In the genomic region with DNA sequence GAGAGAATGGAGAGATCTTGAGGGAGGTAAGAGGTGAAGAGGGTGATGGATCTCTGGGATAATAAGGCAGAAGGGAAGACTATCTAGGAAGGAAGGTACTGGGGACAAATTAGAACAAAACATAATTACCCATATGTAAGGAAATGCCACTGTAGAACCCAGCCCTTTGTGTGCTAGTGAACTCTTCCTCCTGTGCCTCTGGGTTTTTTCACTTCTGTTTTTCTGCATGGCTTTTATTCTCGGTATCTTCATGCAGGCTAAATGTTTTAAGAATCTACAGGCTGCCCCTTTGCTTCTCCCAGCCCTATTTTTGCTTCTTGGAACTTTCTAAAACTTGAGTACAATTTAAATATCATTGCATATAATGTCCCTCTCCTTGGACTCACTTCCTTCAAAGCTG, we compare ENCODE assay signal across 27 mouse cellular contexts. TPM values are rescaled to one million over a fixed set of nuclear protein-coding genes. Genes with fewer than 3 reads are reported as not detected.
DNase-seq lines count a peak whose midpoint lies in the region; ATAC-seq and TF ChIP-seq lines count a peak whose summit lies in the region.
"Had no signal": no experiment of that assay in that cellular context is flagged by ENCODE, and none has a peak within 500 bp of the region (broad histone marks: within the 10 kb centered on the region; RNA-seq: fewer than 3 reads in every experiment).

No protein-coding gene starts in this region.

- H3K9me3 ChIP-seq in midbrain, embryonic 14.5 days (ENCODE audit: control insufficient read depth, low read length): no peaks in the 10 kb centered on the region
- H3K9me3 ChIP-seq: embryonic facial prominence, embryonic 10.5 days; embryonic facial prominence, embryonic 13.5 days; forebrain, embryonic 10.5 days; forebrain, embryonic 13.5 days; hindbrain, embryonic 10.5 days; hindbrain, embryonic 13.5 days; intestine, embryonic 15.5 days had no signal

- no peaks in the 10 kb centered on the region for H3K27me3 ChIP-seq in midbrain, embryonic 14.5 days (ENCODE audit: control insufficient read depth, insufficient read depth, low read length)
- H3K27me3 ChIP-seq: embryonic facial prominence, embryonic 13.5 days; forebrain, embryonic 13.5 days; hindbrain, embryonic 13.5 days; intestine, embryonic 15.5 days had no signal

- H3K4me3 ChIP-seq in embryonic fibroblast, embryonic 13.5 days (ENCODE audit: insufficient read depth, low read length): no peak overlapping the region
- H3K4me3 ChIP-seq in midbrain, embryonic 14.5 days (replicated peaks; ENCODE audit: low read depth, low read length): no peak overlapping the region
- H3K4me3 ChIP-seq: embryonic facial prominence, embryonic 10.5 days; embryonic facial prominence, embryonic 13.5 days; forebrain, embryonic 10.5 days; forebrain, embryonic 13.5 days; hindbrain, embryonic 10.5 days; hindbrain, embryonic 13.5 days; intestine, embryonic 15.5 days had no signal

- H3K4me1 ChIP-seq in embryonic fibroblast, embryonic 13.5 days (ENCODE audit: control insufficient read depth, insufficient read depth, low read length): peaks cover 5% of the 10 kb centered on the region; the same call in 1 of the 2 replicates
- no peaks in the 10 kb centered on the region for H3K4me1 ChIP-seq in midbrain, embryonic 14.5 days (ENCODE audit: control insufficient read depth, insufficient read depth, low read length)
- H3K4me1 ChIP-seq: embryonic facial prominence, embryonic 10.5 days; forebrain, embryonic 10.5 days; forebrain, embryonic 13.5 days; hindbrain, embryonic 10.5 days; hindbrain, embryonic 13.5 days had no signal

- no peak for TF ChIP-seq CTCF in embryonic fibroblast, embryonic 13.5 days (IDR thresholded peaks at IDR 0.05; ENCODE audit: borderline replicate concordance, insufficient read depth, low read length)

- no peak for TF ChIP-seq POLR2A in embryonic fibroblast, embryonic 13.5 days (IDR thresholded peaks at IDR 0.05; ENCODE audit: low read depth, low read length)

- no peak overlapping the region for H3K4me2 ChIP-seq in midbrain, embryonic 14.5 days (ENCODE audit: low read length)
- H3K4me2 ChIP-seq: embryonic facial prominence, embryonic 13.5 days; forebrain, embryonic 13.5 days; heart, embryonic 11.5 days; hindbrain, embryonic 13.5 days; intestine, embryonic 15.5 days had no signal

- H3K9ac ChIP-seq in midbrain, embryonic 14.5 days (replicated peaks; ENCODE audit: low read length): no peak overlapping the region
- H3K9ac ChIP-seq: embryonic facial prominence, embryonic 13.5 days; forebrain, embryonic 13.5 days; forebrain, postnatal 0 days; hindbrain, embryonic 13.5 days; intestine, embryonic 15.5 days had no signal

- no peaks in the 10 kb centered on the region for H3K36me3 ChIP-seq in midbrain, embryonic 14.5 days (ENCODE audit: control insufficient read depth, insufficient read depth, low read length)
- H3K36me3 ChIP-seq: embryonic facial prominence, embryonic 10.5 days; embryonic facial prominence, embryonic 13.5 days; forebrain, embryonic 10.5 days; hindbrain, embryonic 10.5 days; hindbrain, embryonic 13.5 days; intestine, embryonic 15.5 days had no signal

- whole genome bisulfite sequencing in midbrain, embryonic 14.5 days: 83% methylated on average over 1 of the region's 1 CpGs

- peak overlapping the region; percentile 34; the same call in 1 of the 2 replicates for H3K27ac ChIP-seq in embryonic fibroblast, embryonic 13.5 days (ENCODE audit: insufficient read depth, low read length)
- no peak overlapping the region for H3K27ac ChIP-seq in midbrain, embryonic 14.5 days (replicated peaks; ENCODE audit: low read depth, low read length)
- H3K27ac ChIP-seq: embryonic facial prominence, embryonic 10.5 days; embryonic facial prominence, embryonic 13.5 days; forebrain, embryonic 10.5 days; forebrain, embryonic 13.5 days; hindbrain, embryonic 10.5 days; hindbrain, embryonic 13.5 days; intestine, embryonic 15.5 days had no signal

- DNase-seq in frontal cortex, postnatal 36 days (ENCODE audit: low spot score in 2 of 2): no peak
- peak; percentile 41 for DNase-seq in A20 (ENCODE audit: low read depth, low spot score)
- no peak for DNase-seq in kidney, postnatal 10 days
- DNase-seq in midbrain, embryonic 14.5 days: no peak
- no peak for DNase-seq in adrenal gland, postnatal 14 days
- DNase-seq: adrenal gland, postnatal 10 days; B cell, adult 2 months; cerebellum, adult 11-12 months; cerebellum, adult 8-10 months; cerebellum, postnatal 10 days; cerebellum, postnatal 36 days; embryo, embryonic 11 days; forebrain, postnatal 0 days; gastrocnemius, postnatal 14 days; kidney, adult 11 months had no signal

- ATAC-seq in frontal cortex, adult (ENCODE audit: low TSS enrichment): 0 out of 2 replicates have a peak, but pooled peaks have one; percentile 17
- ATAC-seq in megakaryocyte, adult 5-6 weeks (ENCODE audit: poor library complexity, severe bottlenecking): peak; percentile 66
- no peak for ATAC-seq in midbrain, embryonic 14.5 days (ENCODE audit: low FRiP score, low TSS enrichment)
- ATAC-seq: forebrain, postnatal 0 days; hindbrain, embryonic 16.5 days; intestine, embryonic 15.5 days had no signal

RNA-seq across cellular contexts. Expression of gene Raph1, which starts 48.8 kb away (rescaled TPM):
- 43.5 and 88.2 TPM in 2 replicates for polyA plus RNA-seq in embryonic fibroblast, embryonic 13.5 days (2011; ENCODE audit: insufficient read length, low read depth, missing spikeins)
- 78.7 and 92.4 TPM in 2 replicates for total RNA-seq in megakaryocyte, adult 5-6 weeks (2015)
- 21.9 and 36.3 TPM in 2 replicates for total RNA-seq in megakaryocyte, adult 5-6 weeks (2017)
- polyA plus RNA-seq in midbrain, embryonic 14.5 days (2014; fragmentation: Nextera tagmentation; extraction: Ambion mirVana): 25.5 and 30.1 TPM in 2 replicates
- 95.8 and 154 TPM in 2 replicates for total RNA-seq in adrenal gland, postnatal 14 days (2021)
